Mouse (Mus musculus): ENCODE results near the gene Glipr1l2. TPM values are rescaled to one million over a fixed set of nuclear protein-coding genes. Genes with fewer than 3 reads are reported as not detected.
A peak's percentile ranks its signal among the peaks of the same experiment; 100 is the strongest.

The Glipr1l2 gene
- polyA plus RNA-seq, 1 experiment from 2014 or later, result not detected

GRCm38 (mm10) chr10:112132194-112132593, 49.0 kb downstream of the Glipr1l2 start:
- H3K9ac ChIP-seq, result no peak overlapping the region
- ATAC-seq (ENCODE audit: low read depth), result no peak
- no peak overlapping the region for H3K4me2 ChIP-seq
- no peak overlapping the region for H3K27ac ChIP-seq (replicated peaks)
- H3K4me1 ChIP-seq (replicated peaks), result no peaks in the 10 kb centered on the region
- H3K4me3 ChIP-seq, result no peak overlapping the region
- no peaks in the 10 kb centered on the region for H3K27me3 ChIP-seq
- H3K36me3 ChIP-seq, result no peaks in the 10 kb centered on the region
- 91% methylated on average over 3 of the region's 3 CpGs for WGBS
- no peaks in the 10 kb centered on the region for H3K9me3 ChIP-seq

DNA sequence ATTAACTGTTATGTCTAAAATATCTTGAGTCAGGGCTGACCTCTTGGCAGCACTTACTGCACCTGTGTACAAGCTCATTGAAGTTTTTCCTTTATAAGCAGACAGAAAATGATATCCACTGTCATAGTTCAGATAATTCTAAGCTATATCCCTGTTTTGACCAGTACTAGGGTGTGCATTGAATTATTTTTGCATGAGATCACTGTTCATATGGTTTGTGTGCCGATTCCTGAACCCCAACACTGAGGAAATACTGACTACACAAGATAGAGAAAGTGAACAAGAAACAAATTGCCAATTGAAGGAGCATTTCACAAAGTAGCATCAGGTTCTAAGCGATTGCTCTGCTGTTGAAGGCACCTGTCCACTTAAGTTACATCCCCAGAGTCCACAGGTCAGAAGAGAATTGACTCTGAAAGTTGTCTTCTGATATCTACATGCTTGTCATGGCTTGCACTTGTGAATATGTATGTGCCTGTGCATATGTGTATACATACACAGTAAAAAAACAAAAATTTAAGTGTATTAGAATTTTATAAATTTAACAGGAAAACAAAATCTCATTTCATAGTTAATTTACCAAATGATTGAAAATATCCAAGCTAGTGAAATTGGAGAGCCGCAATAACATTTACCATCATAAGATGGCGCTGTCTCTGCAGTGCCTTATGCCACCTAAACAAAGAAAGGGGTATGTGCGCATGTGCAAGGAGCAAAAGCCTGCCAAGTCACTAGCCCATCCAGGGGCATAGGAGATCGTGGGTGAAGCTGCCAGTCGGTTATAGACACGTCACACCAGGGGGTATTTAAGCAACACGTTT, 55.1 kb downstream of the Glipr1l2 start:
- H3K9ac ChIP-seq, result 0 out of 2 replicates have a peak overlapping the region, but pooled peaks have one; percentile 46
- H3K27ac ChIP-seq (replicated peaks), result no peak overlapping the region

DNA sequence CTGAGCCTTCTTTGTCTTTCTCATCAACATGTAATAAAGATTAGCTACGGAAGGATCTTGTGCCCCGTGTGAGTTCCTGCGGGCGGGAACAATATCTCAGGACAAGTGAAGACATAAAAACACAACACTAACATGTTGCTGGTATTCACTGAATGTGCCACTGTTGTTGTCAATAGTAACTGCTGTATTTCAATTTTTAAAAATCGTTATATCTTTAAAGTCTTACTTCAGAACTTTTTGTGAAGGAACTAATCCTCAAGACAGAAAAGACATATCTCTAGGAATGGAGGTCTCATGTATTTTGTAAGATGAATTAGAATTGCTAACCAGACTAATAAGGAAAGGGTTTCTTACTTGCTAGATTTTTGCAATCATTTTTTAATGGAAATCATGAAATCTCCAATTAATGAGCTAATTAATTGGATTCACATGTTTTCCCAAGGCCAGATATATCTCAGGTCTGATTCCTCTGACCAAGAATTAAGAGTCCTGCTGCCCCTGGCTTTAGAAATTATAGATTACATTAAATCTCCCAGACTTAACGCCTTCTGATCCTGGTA, 55.8 kb downstream of the Glipr1l2 start:
- H3K4me2 ChIP-seq, result peak overlapping the region; percentile 49
- H3K9me3 ChIP-seq, result no peaks in the 10 kb centered on the region
- WGBS, result 33% methylated on average over 6 of the region's 6 CpGs
- no peaks in the 10 kb centered on the region for H3K36me3 ChIP-seq
- H3K27ac ChIP-seq (replicated peaks), result no peak overlapping the region
- H3K4me1 ChIP-seq (replicated peaks), result no peaks in the 10 kb centered on the region
- peak; percentile 74 for ATAC-seq (ENCODE audit: low read depth)
- H3K27me3 ChIP-seq, result no peaks in the 10 kb centered on the region
- peak overlapping the region; percentile 37 for H3K4me3 ChIP-seq
- 0 out of 2 replicates have a peak overlapping the region, but pooled peaks have one; percentile 46 for H3K9ac ChIP-seq

More for the DNA sequence above, 55.1 kb downstream of the Glipr1l2 start:
- Histone ChIP-seq H3K9me3 (no peaks in the 10 kb centered on the region), H3K27me3 (no peaks in the 10 kb centered on the region), H3K4me2 (peak overlapping the region; percentile 49), H3K36me3 (no peaks in the 10 kb centered on the region), H3K4me1 (replicated peaks) (no peaks in the 10 kb centered on the region), H3K4me3 (peak overlapping the region; percentile 37)
- ATAC-seq (ENCODE audit: low read depth), result peak; percentile 95
- WGBS, result 19% methylated on average over 9 of the region's 9 CpGs

- no peak overlapping the region for H3K27ac ChIP-seq (replicated peaks)
- no peak overlapping the region for H3K9ac ChIP-seq
- no peaks in the 10 kb centered on the region for H3K27me3 ChIP-seq
- 65% methylated on average over 2 of the region's 2 CpGs for WGBS
- H3K4me2 ChIP-seq, result no peak overlapping the region
- H3K4me3 ChIP-seq, result no peak overlapping the region
- no peaks in the 10 kb centered on the region for H3K4me1 ChIP-seq (replicated peaks)
- no peak for ATAC-seq (ENCODE audit: low read depth)
- no peaks in the 10 kb centered on the region for H3K36me3 ChIP-seq
- H3K9me3 ChIP-seq, result no peaks in the 10 kb centered on the region
Measured at GRCm38 (mm10) chr10:112139834-112140233, 56.7 kb downstream of the Glipr1l2 start.

Other genes starting within 250 kb of the Glipr1l2 start
- gene Krr1, start 110.7 kb upstream of the Glipr1l2 start, polyA plus RNA-seq (2015; fragmentation: Nextera tagmentation; extraction: Ambion mirVana), result 43.4 and 46.6 TPM in 2 replicates
- 0.68 and 1.2 TPM in 2 replicates for gene Glipr1, start 80.7 kb upstream of the Glipr1l2 start, polyA plus RNA-seq (2015; fragmentation: Nextera tagmentation; extraction: Ambion mirVana)
- gene Glipr1l1, start 23.2 kb upstream of the Glipr1l2 start, polyA plus RNA-seq (2015; fragmentation: Nextera tagmentation; extraction: Ambion mirVana), result not detected in 2 replicates
- gene Glipr1l3, start 77.0 kb downstream of the Glipr1l2 start, polyA plus RNA-seq (2015; fragmentation: Nextera tagmentation; extraction: Ambion mirVana), result 0.45 TPM in 1 of 2 replicates, not detected in the other
- 0.24 and 0.40 TPM in 2 replicates for gene Caps2, start 80.3 kb downstream of the Glipr1l2 start, polyA plus RNA-seq (2015; fragmentation: Nextera tagmentation; extraction: Ambion mirVana)
- 6.4 and 8.2 TPM in 2 replicates for gene Kcnc2, start 187.8 kb downstream of the Glipr1l2 start, polyA plus RNA-seq (2015; fragmentation: Nextera tagmentation; extraction: Ambion mirVana)